Mouse (Mus musculus) forebrain, postnatal 0 days (tissue): ENCODE data around the gene Ugt1a10. TPM values are rescaled to one million over a fixed set of nuclear protein-coding genes. Genes with fewer than 3 reads are reported as not detected.
"Not testable (repeated sequence)": the region's sequence is repeated elsewhere in the genome, so short reads cannot be mapped to it uniquely, and the experiment has no call there.

ENCODE experiments used
- ATAC-seq: fragments of 200-750 bp; cut with Nextera tagmentation; 2 replicates; pipeline ENCODE4 v1.8.0; 2017; ENCODE audit warnings: mild to moderate bottlenecking, moderate library complexity
- DNase-seq: peaks from one replicate; pipeline ENCODE4 v3.0.0-alpha.2; 2015
- H3K27ac ChIP-seq: fragments of 300-500 bp; sonication (generic); 2 replicates; pipeline ENCODE4 v1.5.1; 2014; ENCODE audit warnings: low read depth, mild to moderate bottlenecking, antibody characterized with exemption, low read length, moderate library complexity, mixed read lengths
- H3K27me3 ChIP-seq: fragments of 300-500 bp; sonication (generic); 2 replicates; pipeline ENCODE4 v1.6.1; 2014; ENCODE audit warnings: mild to moderate bottlenecking, low read length, mixed read lengths; ENCODE audit not compliant: insufficient read depth
- H3K36me3 ChIP-seq: fragments of 300-500 bp; sonication (generic); 2 replicates; pipeline ENCODE4 v1.6.1; 2014; ENCODE audit warnings: mild to moderate bottlenecking, moderate library complexity; ENCODE audit not compliant: insufficient read depth
- H3K4me1 ChIP-seq: fragments of 300-500 bp; sonication (generic); 2 replicates; pipeline ENCODE4 v1.6.1; 2014; ENCODE audit warnings: antibody characterized with exemption; ENCODE audit not compliant: insufficient read depth
- H3K4me2 ChIP-seq: fragments of 300-500 bp; sonication (generic); 2 replicates; pipeline ENCODE4 v1.6.1; 2014; ENCODE audit warnings: low read depth, mild to moderate bottlenecking, moderate library complexity
- H3K4me3 ChIP-seq: fragments of 300-500 bp; sonication (generic); 2 replicates; pipeline ENCODE4 v1.5.1; 2014; ENCODE audit warnings: low read depth, low read length, mixed read lengths
- H3K9ac ChIP-seq: fragments of 300-500 bp; sonication (generic); 2 replicates; pipeline ENCODE4 v1.6.1; 2014; ENCODE audit warnings: mild to moderate bottlenecking
- H3K9me3 ChIP-seq: fragments of 300-500 bp; sonication (generic); 2 replicates; pipeline ENCODE4 v1.6.1; 2016; ENCODE audit warnings: low read length
- CTCF ChIP-seq: sonication (generic); IDR thresholded peaks from 2 replicates; pipeline ENCODE4 v1.5.1; 2016; ENCODE audit warnings: antibody characterized with exemption, control low read depth, low read depth
- WGBS: fragments of 180-500 bp; shearing (Covaris S2); extraction: QIAGEN DNeasy Blood & Tissue Kit; methylation state at CpG from one replicate; pipeline ENCODE4 v1.1.7; 2014; 5-methylcytosine and 5-hydroxymethylcytosine counted together
- polyA plus RNA-seq: library from polyadenylated mRNA; unstranded; fragments of >200 nt; fragmentation: Nextera tagmentation; extraction: Ambion mirVana; gene quantifications from 2 replicates; pipeline ENCODE4 v1.2.1, GENCODE M21; 2015
- total RNA-seq: library from RNA; depleted of rRNA; stranded (reverse); fragments of >200 nt; gene quantifications from 2 replicates; pipeline ENCODE4 v1.2.3, GENCODE M21; 2014

The Ugt1a10 gene
- total and polyA plus RNA-seq, 2 experiments from 2014 or later, result not detected

- H3K9ac ChIP-seq, result no peak overlapping the region
- H3K27me3 ChIP-seq, result no peaks in the 10 kb centered on the region
- H3K4me1 ChIP-seq, result no peaks in the 10 kb centered on the region
- DNase-seq (no peak), ATAC-seq (no peak)
- H3K36me3 ChIP-seq, result no peaks in the 10 kb centered on the region
- no peaks in the 10 kb centered on the region for H3K9me3 ChIP-seq
- no peak overlapping the region for H3K27ac ChIP-seq
- 65% methylated on average over 2 of the region's 2 CpGs for WGBS
- no peak for TF ChIP-seq CTCF
- no peak overlapping the region for H3K4me3 ChIP-seq
- no peak overlapping the region for H3K4me2 ChIP-seq
These were observed 50.5 kb downstream of the Ugt1a10 start for GRCm38 (mm10) chr1:88105656-88106055.

- H3K4me2 ChIP-seq, H3K9ac ChIP-seq, H3K27me3 ChIP-seq, ATAC-seq, H3K4me1 ChIP-seq, H3K9me3 ChIP-seq, H3K27ac ChIP-seq, H3K36me3 ChIP-seq, H3K4me3 ChIP-seq, DNase-seq: not testable (repeated sequence)
- WGBS, result 79% methylated on average over 2 of the region's 2 CpGs
These were observed 53.9 kb downstream of the Ugt1a10 start for GRCm38 (mm10) chr1:88109027-88109557.

GRCm38 (mm10) chr1:88109604-88110003, 54.4 kb downstream of the Ugt1a10 start:
- not testable (repeated sequence) for H3K27me3 ChIP-seq, H3K9ac ChIP-seq, ATAC-seq, DNase-seq, H3K4me1 ChIP-seq, H3K4me2 ChIP-seq, H3K36me3 ChIP-seq, H3K27ac ChIP-seq, H3K4me3 ChIP-seq, H3K9me3 ChIP-seq
- WGBS, result 88% methylated on average over 2 of the region's 2 CpGs

GRCm38 (mm10) chr1:88112769-88113168, 57.6 kb downstream of the Ugt1a10 start:
- DNase-seq, H3K9me3 ChIP-seq, H3K27ac ChIP-seq, H3K9ac ChIP-seq, H3K4me1 ChIP-seq, ATAC-seq, H3K4me2 ChIP-seq, H3K36me3 ChIP-seq, H3K4me3 ChIP-seq, H3K27me3 ChIP-seq: not testable (repeated sequence)
- 97% methylated on average over 6 of the region's 6 CpGs for WGBS

- not testable (repeated sequence) for H3K9me3 ChIP-seq, ATAC-seq, H3K27ac ChIP-seq, H3K4me2 ChIP-seq, H3K27me3 ChIP-seq, H3K9ac ChIP-seq, H3K4me1 ChIP-seq, DNase-seq, H3K36me3 ChIP-seq, H3K4me3 ChIP-seq
- 20% methylated on average over 4 of the region's 4 CpGs for WGBS
- TF ChIP-seq CTCF, result peak; percentile 14; the same call in 1 of the 2 replicates
These were observed 65.4 kb downstream of the Ugt1a10 start for GRCm38 (mm10) chr1:88120550-88120949.

- not testable (repeated sequence) for H3K27ac ChIP-seq, ATAC-seq, H3K4me3 ChIP-seq, H3K36me3 ChIP-seq, DNase-seq, H3K27me3 ChIP-seq, H3K9ac ChIP-seq, H3K4me2 ChIP-seq, H3K9me3 ChIP-seq, H3K4me1 ChIP-seq
- no CpG with 5 or more reads among the region's 1 CpGs for WGBS
- TF ChIP-seq CTCF, result peak; percentile 23; the same call in 1 of the 2 replicates
These were observed 66.3 kb downstream of the Ugt1a10 start for GRCm38 (mm10) chr1:88121521-88121920.

- not testable (repeated sequence) for H3K9ac ChIP-seq, H3K27me3 ChIP-seq, DNase-seq, H3K4me1 ChIP-seq, H3K36me3 ChIP-seq, H3K9me3 ChIP-seq, H3K4me2 ChIP-seq, H3K27ac ChIP-seq, H3K4me3 ChIP-seq, ATAC-seq
- WGBS, result 74% methylated on average over 4 of the region's 4 CpGs
- peak; percentile 32 for TF ChIP-seq CTCF
These were observed 70.7 kb downstream of the Ugt1a10 start for GRCm38 (mm10) chr1:88125827-88126360.

- DNase-seq, ATAC-seq, H3K4me1 ChIP-seq, H3K27me3 ChIP-seq, H3K36me3 ChIP-seq, H3K4me3 ChIP-seq, H3K4me2 ChIP-seq, H3K9ac ChIP-seq, H3K27ac ChIP-seq, H3K9me3 ChIP-seq: not testable (repeated sequence)
- 96% methylated on average over 2 of the region's 2 CpGs for WGBS
These were observed 73.9 kb downstream of the Ugt1a10 start for GRCm38 (mm10) chr1:88129091-88129490.

- DNase-seq, H3K4me2 ChIP-seq, H3K27ac ChIP-seq, H3K9me3 ChIP-seq, H3K4me3 ChIP-seq, H3K27me3 ChIP-seq, ATAC-seq, H3K36me3 ChIP-seq, H3K9ac ChIP-seq, H3K4me1 ChIP-seq: not testable (repeated sequence)
- 94% methylated on average over 1 of the region's 1 CpGs for WGBS
These were observed 75.0 kb downstream of the Ugt1a10 start for GRCm38 (mm10) chr1:88130223-88130622.
